Mouse (Mus musculus) midbrain, embryonic 10.5 days (tissue): ENCODE data around the gene Atf1. TPM values are rescaled to one million over a fixed set of nuclear protein-coding genes. Genes with fewer than 3 reads are reported as not detected.

ENCODE experiments used
- DNase-seq: peaks from one replicate; pipeline ENCODE4 v3.0.0-alpha.2; 2017; ENCODE audit warnings: low spot score
- H3K27ac ChIP-seq: fragments of 300-500 bp; sonication (generic); replicated peaks from 2 replicates; pipeline ENCODE4 v1.5.1; 2016; ENCODE audit warnings: mild to moderate bottlenecking
- H3K27me3 ChIP-seq: fragments of 300-500 bp; sonication (generic); 2 replicates; pipeline ENCODE4 v1.6.1; 2016; ENCODE audit warnings: low read depth, mild to moderate bottlenecking; ENCODE audit not compliant: poor library complexity, severe bottlenecking
- H3K36me3 ChIP-seq: fragments of 300-500 bp; sonication (generic); 2 replicates; pipeline ENCODE4 v1.6.1; 2016; ENCODE audit warnings: mild to moderate bottlenecking, moderate library complexity
- H3K4me1 ChIP-seq: fragments of 300-500 bp; sonication (generic); 2 replicates; pipeline ENCODE4 v1.6.1; 2016
- H3K4me3 ChIP-seq: fragments of 300-500 bp; sonication (generic); 2 replicates; pipeline ENCODE4 v1.5.1; 2016; ENCODE audit warnings: mild to moderate bottlenecking, moderate library complexity
- H3K9me3 ChIP-seq: fragments of 300-500 bp; sonication (generic); replicated peaks from 2 replicates; pipeline ENCODE4 v1.6.1; 2016; ENCODE audit warnings: mild to moderate bottlenecking
- WGBS: fragments of 180-500 bp; shearing (Covaris S2); methylation state at CpG from one replicate; pipeline ENCODE4 v1.1.7; 2016; 5-methylcytosine and 5-hydroxymethylcytosine counted together
- polyA plus RNA-seq: library from polyadenylated mRNA; unstranded; fragments of >200 nt; fragmentation: Nextera tagmentation; extraction: Ambion mirVana; gene quantifications from 2 replicates; pipeline ENCODE4 v1.2.1, GENCODE M21; 2016

Gene Atf1
- polyA plus RNA-seq, 1 experiment from 2014 or later: 33.7 TPM

- no peak overlapping the region for H3K27ac ChIP-seq
- no peak overlapping the region for H3K4me3 ChIP-seq
- no peak for DNase-seq
- peaks cover 39% of the 10 kb centered on the region for H3K36me3 ChIP-seq
- 90% methylated on average over 4 of the region's 4 CpGs for WGBS
- no peaks in the 10 kb centered on the region for H3K27me3 ChIP-seq
- peaks cover 23% of the 10 kb centered on the region for H3K4me1 ChIP-seq
- H3K9me3 ChIP-seq: peaks cover 20% of the 10 kb centered on the region
Observed at GRCm38 (mm10) chr15:100225381-100225780, 2.2 kb upstream of the Atf1 start.

- Histone ChIP-seq H3K9me3 (peaks cover 20% of the 10 kb centered on the region), H3K36me3 (peaks cover 39% of the 10 kb centered on the region), H3K27ac (no peak overlapping the region), H3K4me3 (no peak overlapping the region), H3K27me3 (no peaks in the 10 kb centered on the region), H3K4me1 (peaks cover 23% of the 10 kb centered on the region)
- no peak for DNase-seq
- 94% methylated on average over 1 of the region's 1 CpGs for WGBS
Observed at GRCm38 (mm10) chr15:100225891-100226290, 1.7 kb upstream of the Atf1 start.

GRCm38 (mm10) chr15:100227031-100227662, 472 bp upstream of the Atf1 start:
- 11% methylated on average over 17 of the region's 17 CpGs for WGBS
- Histone ChIP-seq H3K27ac (peak overlapping the region; percentile 100), H3K9me3 (peaks cover 16% of the 10 kb centered on the region), H3K27me3 (no peaks in the 10 kb centered on the region), H3K4me1 (peaks cover 23% of the 10 kb centered on the region), H3K4me3 (peak overlapping the region; percentile 88), H3K36me3 (peaks cover 41% of the 10 kb centered on the region)
- peak; percentile 19 for DNase-seq

- DNase-seq: peak; percentile 12
- 0 out of 2 replicates have a peak, but pooled peaks cover under 1% of the 10 kb centered on the region for H3K9me3 ChIP-seq
- WGBS: 22% methylated on average over 16 of the region's 16 CpGs
- H3K27me3 ChIP-seq: no peaks in the 10 kb centered on the region
- H3K36me3 ChIP-seq: peaks cover 42% of the 10 kb centered on the region
- H3K4me1 ChIP-seq: peaks cover 23% of the 10 kb centered on the region
- peak overlapping the region; percentile 88 for H3K4me3 ChIP-seq
- H3K27ac ChIP-seq: peak overlapping the region; percentile 100
Observed at GRCm38 (mm10) chr15:100228535-100229336, 1.1 kb downstream of the Atf1 start.

- 73% methylated on average over 1 of the region's 1 CpGs for WGBS
- no peaks in the 10 kb centered on the region for H3K9me3 ChIP-seq
- H3K27me3 ChIP-seq: no peaks in the 10 kb centered on the region
- peaks cover 23% of the 10 kb centered on the region for H3K4me1 ChIP-seq
- no peak for DNase-seq
- H3K4me3 ChIP-seq: no peak overlapping the region
- no peak overlapping the region for H3K27ac ChIP-seq
- H3K36me3 ChIP-seq: peaks cover 44% of the 10 kb centered on the region
Observed at GRCm38 (mm10) chr15:100230655-100231054, 3.0 kb downstream of the Atf1 start.

GRCm38 (mm10) chr15:100231616-100232525, 4.3 kb downstream of the Atf1 start:
- Histone ChIP-seq H3K27ac (no peak overlapping the region), H3K4me1 (peaks cover 18% of the 10 kb centered on the region), H3K9me3 (no peaks in the 10 kb centered on the region), H3K4me3 (no peak overlapping the region), H3K36me3 (peaks cover 52% of the 10 kb centered on the region), H3K27me3 (no peaks in the 10 kb centered on the region)
- 92% methylated on average over 14 of the region's 14 CpGs for WGBS
- no peak for DNase-seq

GRCm38 (mm10) chr15:100235208-100235965, 7.8 kb downstream of the Atf1 start:
- Histone ChIP-seq H3K9me3 (no peaks in the 10 kb centered on the region), H3K4me1 (no peaks in the 10 kb centered on the region), H3K27me3 (no peaks in the 10 kb centered on the region), H3K27ac (no peak overlapping the region), H3K4me3 (no peak overlapping the region), H3K36me3 (peaks cover 84% of the 10 kb centered on the region)
- no peak for DNase-seq
- WGBS: 95% methylated on average over 12 of the region's 12 CpGs

- DNase-seq: no peak
- Histone ChIP-seq H3K36me3 (peaks cover 99% of the 10 kb centered on the region), H3K27ac (no peak overlapping the region), H3K4me3 (no peak overlapping the region), H3K9me3 (no peaks in the 10 kb centered on the region), H3K27me3 (no peaks in the 10 kb centered on the region), H3K4me1 (no peaks in the 10 kb centered on the region)
- 92% methylated on average over 6 of the region's 6 CpGs for WGBS
Observed at GRCm38 (mm10) chr15:100236952-100237351, 9.3 kb downstream of the Atf1 start.

GRCm38 (mm10) chr15:100241780-100242179, 14.2 kb downstream of the Atf1 start:
- H3K36me3 ChIP-seq: peaks cover 100% of the 10 kb centered on the region
- no peaks in the 10 kb centered on the region for H3K9me3 ChIP-seq
- H3K27me3 ChIP-seq: no peaks in the 10 kb centered on the region
- DNase-seq: no peak
- H3K4me3 ChIP-seq: no peak overlapping the region
- WGBS: 93% methylated on average over 6 of the region's 6 CpGs
- H3K27ac ChIP-seq: no peak overlapping the region
- no peaks in the 10 kb centered on the region for H3K4me1 ChIP-seq

GRCm38 (mm10) chr15:100245951-100246350, 18.3 kb downstream of the Atf1 start:
- no peaks in the 10 kb centered on the region for H3K9me3 ChIP-seq
- H3K27me3 ChIP-seq: no peaks in the 10 kb centered on the region
- H3K4me3 ChIP-seq: no peak overlapping the region
- WGBS: 94% methylated on average over 7 of the region's 7 CpGs
- H3K27ac ChIP-seq: no peak overlapping the region
- H3K4me1 ChIP-seq: no peaks in the 10 kb centered on the region
- no peak for DNase-seq
- peaks cover 100% of the 10 kb centered on the region for H3K36me3 ChIP-seq

GRCm38 (mm10) chr15:100247296-100247695, 19.7 kb downstream of the Atf1 start:
- Histone ChIP-seq H3K27me3 (no peaks in the 10 kb centered on the region), H3K27ac (no peak overlapping the region), H3K4me3 (no peak overlapping the region), H3K9me3 (no peaks in the 10 kb centered on the region), H3K36me3 (peaks cover 100% of the 10 kb centered on the region), H3K4me1 (no peaks in the 10 kb centered on the region)
- WGBS: 96% methylated on average over 9 of the region's 9 CpGs
- no peak for DNase-seq
